Mouse (Mus musculus) forebrain, embryonic 15.5 days (tissue): ENCODE data around the gene Tctex1d2. TPM values are rescaled to one million over a fixed set of nuclear protein-coding genes. Genes with fewer than 3 reads are reported as not detected.

Source experiments
- ATAC-seq: fragments of 200-750 bp; cut with Nextera tagmentation; replicated peaks from 2 replicates; pipeline ENCODE4 v1.8.0; 2017; ENCODE audit warnings: mild to moderate bottlenecking, moderate TSS enrichment, moderate library complexity
- H3K27ac ChIP-seq: fragments of 300-500 bp; sonication (generic); replicated peaks from 2 replicates; pipeline ENCODE4 v1.5.1; 2015; ENCODE audit warnings: mild to moderate bottlenecking, inconsistent platforms
- H3K27me3 ChIP-seq: fragments of 300-500 bp; sonication (generic); 2 replicates; pipeline ENCODE4 v1.6.1; 2015; ENCODE audit warnings: inconsistent platforms
- H3K36me3 ChIP-seq: fragments of 300-500 bp; sonication (generic); 2 replicates; pipeline ENCODE4 v1.6.1; 2015; ENCODE audit warnings: mild to moderate bottlenecking, inconsistent platforms
- H3K4me1 ChIP-seq: fragments of 300-500 bp; sonication (generic); 2 replicates; pipeline ENCODE4 v1.6.1; 2015; ENCODE audit warnings: inconsistent platforms
- H3K4me2 ChIP-seq: fragments of 300-500 bp; sonication (generic); replicated peaks from 2 replicates; pipeline ENCODE4 v1.6.1; 2015; ENCODE audit warnings: mild to moderate bottlenecking, inconsistent platforms
- H3K4me3 ChIP-seq: fragments of 300-500 bp; sonication (generic); 2 replicates; pipeline ENCODE4 v1.5.1; 2015; ENCODE audit warnings: mild to moderate bottlenecking, inconsistent platforms
- H3K9ac ChIP-seq: fragments of 300-500 bp; sonication (generic); replicated peaks from 2 replicates; pipeline ENCODE4 v1.6.1; 2015; ENCODE audit warnings: mild to moderate bottlenecking, inconsistent platforms
- H3K9me3 ChIP-seq: fragments of 300-500 bp; sonication (generic); 2 replicates; pipeline ENCODE4 v1.6.1; 2016; ENCODE audit warnings: inconsistent platforms
- WGBS: fragments of 180-500 bp; shearing (Covaris S2); methylation state at CpG from one replicate; pipeline ENCODE4 v1.1.7; 2015; ENCODE audit warnings: mixed read lengths; 5-methylcytosine and 5-hydroxymethylcytosine counted together
- polyA plus RNA-seq: library from polyadenylated mRNA; unstranded; fragments of >200 nt; fragmentation: Nextera tagmentation; extraction: Ambion mirVana; gene quantifications from 2 replicates; pipeline ENCODE4 v1.2.1, GENCODE M21; 2015

Tctex1d2 gene
- polyA plus RNA-seq, result 33.8 and 34.2 TPM in 2 replicates

DNA sequence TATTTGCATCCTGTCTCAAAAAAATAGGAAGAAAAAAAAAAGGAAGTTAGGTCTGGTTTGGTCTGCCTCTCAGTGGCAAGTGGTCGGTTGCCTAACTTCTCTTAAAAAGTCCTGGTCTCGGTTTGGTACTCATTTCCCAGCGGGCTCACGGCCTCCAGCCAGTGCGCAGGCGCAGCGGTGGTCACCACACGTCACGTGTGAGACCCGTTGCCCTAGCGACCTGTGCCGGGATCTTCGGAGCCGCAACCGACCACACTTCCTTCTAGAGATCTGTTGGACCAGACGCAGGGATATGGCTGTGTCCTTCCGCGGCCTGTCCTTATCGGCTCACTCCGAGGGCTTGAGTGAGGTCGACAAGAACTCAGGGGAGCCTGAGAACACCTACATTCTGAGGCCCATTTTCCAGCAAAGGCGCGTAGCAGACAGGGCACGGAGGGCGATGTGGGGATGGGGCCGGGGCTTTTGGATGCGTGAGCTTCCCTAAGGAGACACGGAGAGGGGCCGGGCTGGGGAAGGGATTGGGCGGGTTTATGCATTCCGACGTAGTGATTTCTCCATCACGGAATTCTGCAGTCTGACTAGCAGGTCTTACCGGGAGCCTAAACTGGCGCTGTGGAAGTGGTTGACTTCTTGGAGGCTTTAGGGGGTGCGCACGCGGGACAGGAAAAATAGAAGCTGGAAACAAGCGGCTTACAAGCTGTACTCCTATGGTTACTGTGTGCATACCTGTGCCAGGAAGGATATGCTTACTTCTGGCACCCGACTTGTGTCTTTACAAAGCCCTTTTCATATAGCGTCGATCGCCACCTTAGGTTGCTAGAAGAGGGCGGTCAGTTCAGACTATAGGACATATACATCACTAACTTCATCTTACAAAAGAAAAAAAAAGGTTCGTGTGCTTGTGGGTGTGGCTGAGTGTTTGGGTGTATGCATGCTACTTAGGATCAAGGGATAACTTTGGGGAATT, at the start of gene Tctex1d2:
Gene Tctex1d2, plus strand, starts transcription at position 186 of the 967 bp plus-strand sequence.
- H3K4me1 ChIP-seq, result peaks cover 14% of the 10 kb centered on the region
- peak within 1 kb of the TSS; percentile 71 for H3K4me2 ChIP-seq
- no peaks in the 10 kb centered on the region for H3K9me3 ChIP-seq
- H3K4me3 ChIP-seq, result peak within 1 kb of the TSS; percentile 75
- ATAC-seq, result peak; percentile 95
- no peaks in the 10 kb centered on the region for H3K36me3 ChIP-seq
- H3K9ac ChIP-seq, result peak within 1 kb of the TSS; percentile 82
- no peaks in the 10 kb centered on the region for H3K27me3 ChIP-seq
- H3K27ac ChIP-seq, result peak within 1 kb of the TSS; percentile 90
- WGBS, result under 1% methylated on average over 45 of the region's 45 CpGs

DNA sequence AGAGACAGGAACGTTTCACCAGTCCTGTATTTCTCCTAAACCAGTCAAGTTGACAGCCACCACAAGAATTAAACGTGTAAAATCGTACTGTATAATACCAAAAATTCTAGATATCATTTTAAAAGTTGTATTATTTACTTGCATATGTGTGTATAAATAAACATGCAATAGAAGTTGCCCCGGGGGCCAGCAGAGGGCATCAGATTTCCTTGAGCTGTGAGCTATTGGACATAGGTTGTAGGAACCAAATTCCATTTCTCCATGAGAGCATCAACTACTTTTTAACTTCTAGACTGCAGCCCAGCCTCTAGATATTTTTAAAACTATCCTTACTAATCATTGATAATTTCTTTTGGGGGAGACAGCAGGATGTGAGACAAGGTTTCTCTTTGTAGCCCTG, 48.2 kb upstream of the Tctex1d2 start:
- ATAC-seq, result no peak
- Histone ChIP-seq H3K9me3 (no peaks in the 10 kb centered on the region), H3K4me2 (no peak overlapping the region), H3K36me3 (peaks cover 61% of the 10 kb centered on the region), H3K27me3 (no peaks in the 10 kb centered on the region), H3K4me1 (no peaks in the 10 kb centered on the region), H3K27ac (no peak overlapping the region), H3K4me3 (no peak overlapping the region), H3K9ac (no peak overlapping the region)
- WGBS, result 88% methylated on average over 4 of the region's 4 CpGs

DNA sequence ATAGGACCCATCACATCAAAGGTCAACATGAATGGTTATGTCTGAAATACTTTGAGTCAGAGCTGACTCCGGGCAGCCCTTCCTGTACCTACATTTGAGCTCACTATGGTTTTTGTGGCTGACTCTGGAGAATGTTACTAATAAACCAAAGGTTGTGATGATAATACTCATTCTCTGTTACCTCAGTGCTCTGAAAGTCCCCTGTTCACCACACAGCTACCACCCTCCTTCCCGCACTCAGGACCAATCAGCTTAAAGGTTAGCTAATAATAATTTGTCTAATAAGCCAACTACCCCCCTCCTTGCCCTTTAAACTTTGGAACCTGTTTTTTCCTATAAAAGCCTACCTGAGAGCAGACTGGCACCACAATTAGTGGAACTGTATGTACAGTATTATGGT, 39.9 kb upstream of the Tctex1d2 start:
- 100% methylated on average over 2 of the region's 2 CpGs for WGBS
- no peaks in the 10 kb centered on the region for H3K27me3 ChIP-seq
- H3K4me2 ChIP-seq, result no peak overlapping the region
- no peak overlapping the region for H3K4me3 ChIP-seq
- H3K36me3 ChIP-seq, result peaks cover 82% of the 10 kb centered on the region
- no peak overlapping the region for H3K27ac ChIP-seq
- H3K9ac ChIP-seq, result no peak overlapping the region
- no peaks in the 10 kb centered on the region for H3K4me1 ChIP-seq
- no peak for ATAC-seq
- no peaks in the 10 kb centered on the region for H3K9me3 ChIP-seq

DNA sequence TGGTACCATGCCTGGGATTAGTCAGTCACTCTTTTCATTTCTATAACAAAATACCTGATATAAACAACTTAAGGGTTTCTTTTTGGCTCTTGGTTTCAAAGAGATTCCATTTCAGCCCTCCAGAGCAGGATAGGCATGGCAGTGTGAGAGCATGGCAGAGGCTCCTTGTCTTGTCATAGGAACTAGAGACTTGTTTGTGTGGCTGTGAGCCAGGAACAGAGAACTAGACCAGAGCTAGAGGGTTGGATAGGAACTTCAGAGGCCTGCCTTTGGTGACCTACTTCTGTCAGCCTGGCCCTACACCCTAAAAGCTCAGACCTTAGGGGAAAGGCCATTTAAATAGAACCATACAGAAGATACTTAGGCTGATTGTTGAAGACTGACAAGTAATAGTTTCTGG, 36.6 kb upstream of the Tctex1d2 start:
- ATAC-seq, result no peak
- H3K4me3 ChIP-seq, result no peak overlapping the region
- no peaks in the 10 kb centered on the region for H3K9me3 ChIP-seq
- no peak overlapping the region for H3K27ac ChIP-seq
- H3K4me2 ChIP-seq, result no peak overlapping the region
- no peak overlapping the region for H3K9ac ChIP-seq
- H3K27me3 ChIP-seq, result no peaks in the 10 kb centered on the region
- H3K4me1 ChIP-seq, result no peaks in the 10 kb centered on the region
- peaks cover 79% of the 10 kb centered on the region for H3K36me3 ChIP-seq

- peaks cover 67% of the 10 kb centered on the region for H3K36me3 ChIP-seq
Measured at GRCm38 (mm10) chr16:32384885-32385284, 34.6 kb upstream of the Tctex1d2 start.

GRCm38 (mm10) chr16:32386826-32387225, 32.7 kb upstream of the Tctex1d2 start:
- WGBS, result 90% methylated on average over 3 of the region's 3 CpGs
- H3K27ac ChIP-seq, result no peak overlapping the region
- H3K27me3 ChIP-seq, result no peaks in the 10 kb centered on the region
- no peaks in the 10 kb centered on the region for H3K4me1 ChIP-seq
- H3K4me3 ChIP-seq, result no peak overlapping the region
- no peak overlapping the region for H3K4me2 ChIP-seq
- H3K9ac ChIP-seq, result no peak overlapping the region
- no peak for ATAC-seq
- H3K9me3 ChIP-seq, result no peaks in the 10 kb centered on the region
- H3K36me3 ChIP-seq, result peaks cover 65% of the 10 kb centered on the region

More at GRCm38 (mm10) chr16:32384885-32385284, 34.6 kb upstream of the Tctex1d2 start:
- Histone ChIP-seq H3K4me1 (no peaks in the 10 kb centered on the region), H3K4me2 (no peak overlapping the region), H3K9me3 (no peaks in the 10 kb centered on the region), H3K9ac (no peak overlapping the region), H3K27me3 (no peaks in the 10 kb centered on the region), H3K4me3 (no peak overlapping the region), H3K27ac (no peak overlapping the region)
- 88% methylated on average over 2 of the region's 2 CpGs for WGBS
- ATAC-seq, result no peak

DNA sequence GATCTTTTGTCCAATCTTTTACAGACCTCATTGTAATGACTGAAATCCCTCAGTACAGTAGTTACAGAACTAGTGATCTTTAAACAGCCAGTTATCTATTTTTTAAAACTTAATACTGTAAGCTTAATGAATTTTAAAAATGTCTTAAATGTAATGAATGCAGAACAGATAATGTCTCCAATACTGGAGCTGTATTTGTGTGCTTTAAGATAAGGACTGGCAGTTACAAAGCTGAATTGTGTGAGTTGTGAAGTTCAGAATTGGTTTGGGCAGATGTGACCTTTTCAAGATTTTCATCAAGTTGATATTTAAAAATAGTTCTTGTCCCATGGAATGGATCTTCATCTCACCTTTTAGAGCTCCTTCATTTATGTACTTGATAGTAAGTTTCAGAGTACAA, 30.5 kb upstream of the Tctex1d2 start:
- ATAC-seq, result no peak
- no peak overlapping the region for H3K4me3 ChIP-seq
- H3K9ac ChIP-seq, result no peak overlapping the region
- H3K4me1 ChIP-seq, result no peaks in the 10 kb centered on the region
- no peak overlapping the region for H3K4me2 ChIP-seq
- H3K9me3 ChIP-seq, result no peaks in the 10 kb centered on the region
- H3K36me3 ChIP-seq, result peaks cover 54% of the 10 kb centered on the region
- no peaks in the 10 kb centered on the region for H3K27me3 ChIP-seq
- no peak overlapping the region for H3K27ac ChIP-seq

GRCm38 (mm10) chr16:32389841-32390240, 29.7 kb upstream of the Tctex1d2 start:
- no peak for ATAC-seq
- H3K9me3 ChIP-seq, result no peaks in the 10 kb centered on the region
- H3K27me3 ChIP-seq, result no peaks in the 10 kb centered on the region
- no peak overlapping the region for H3K27ac ChIP-seq
- H3K9ac ChIP-seq, result no peak overlapping the region
- H3K4me2 ChIP-seq, result no peak overlapping the region
- H3K4me1 ChIP-seq, result no peaks in the 10 kb centered on the region
- H3K4me3 ChIP-seq, result no peak overlapping the region
- 91% methylated on average over 3 of the region's 3 CpGs for WGBS
- H3K36me3 ChIP-seq, result peaks cover 51% of the 10 kb centered on the region

DNA sequence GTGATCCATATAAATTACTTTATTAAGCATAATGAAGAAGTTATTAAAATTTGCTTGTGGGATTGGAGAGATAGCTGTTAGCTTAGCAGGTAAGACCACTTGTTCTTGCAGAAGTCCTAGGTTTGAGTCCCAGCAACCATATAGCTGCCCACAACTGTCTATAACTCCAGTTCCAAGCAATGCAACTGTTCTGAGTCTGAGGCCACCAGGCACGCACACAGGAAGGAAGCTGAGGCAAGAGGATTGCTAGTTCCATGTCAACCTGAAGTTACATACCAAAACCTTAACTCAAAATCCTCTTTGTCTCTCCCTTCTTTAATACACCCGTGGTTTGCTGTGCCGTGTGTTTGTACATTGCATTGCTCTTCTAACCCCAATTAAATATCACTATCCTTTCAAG, 28.6 kb upstream of the Tctex1d2 start:
- no peaks in the 10 kb centered on the region for H3K4me1 ChIP-seq
- no peaks in the 10 kb centered on the region for H3K9me3 ChIP-seq
- peaks cover 41% of the 10 kb centered on the region for H3K36me3 ChIP-seq
- H3K4me2 ChIP-seq, result no peak overlapping the region
- 96% methylated on average over 3 of the region's 3 CpGs for WGBS
- no peak overlapping the region for H3K9ac ChIP-seq
- H3K27ac ChIP-seq, result no peak overlapping the region
- H3K4me3 ChIP-seq, result no peak overlapping the region
- H3K27me3 ChIP-seq, result no peaks in the 10 kb centered on the region
- ATAC-seq, result no peak

DNA sequence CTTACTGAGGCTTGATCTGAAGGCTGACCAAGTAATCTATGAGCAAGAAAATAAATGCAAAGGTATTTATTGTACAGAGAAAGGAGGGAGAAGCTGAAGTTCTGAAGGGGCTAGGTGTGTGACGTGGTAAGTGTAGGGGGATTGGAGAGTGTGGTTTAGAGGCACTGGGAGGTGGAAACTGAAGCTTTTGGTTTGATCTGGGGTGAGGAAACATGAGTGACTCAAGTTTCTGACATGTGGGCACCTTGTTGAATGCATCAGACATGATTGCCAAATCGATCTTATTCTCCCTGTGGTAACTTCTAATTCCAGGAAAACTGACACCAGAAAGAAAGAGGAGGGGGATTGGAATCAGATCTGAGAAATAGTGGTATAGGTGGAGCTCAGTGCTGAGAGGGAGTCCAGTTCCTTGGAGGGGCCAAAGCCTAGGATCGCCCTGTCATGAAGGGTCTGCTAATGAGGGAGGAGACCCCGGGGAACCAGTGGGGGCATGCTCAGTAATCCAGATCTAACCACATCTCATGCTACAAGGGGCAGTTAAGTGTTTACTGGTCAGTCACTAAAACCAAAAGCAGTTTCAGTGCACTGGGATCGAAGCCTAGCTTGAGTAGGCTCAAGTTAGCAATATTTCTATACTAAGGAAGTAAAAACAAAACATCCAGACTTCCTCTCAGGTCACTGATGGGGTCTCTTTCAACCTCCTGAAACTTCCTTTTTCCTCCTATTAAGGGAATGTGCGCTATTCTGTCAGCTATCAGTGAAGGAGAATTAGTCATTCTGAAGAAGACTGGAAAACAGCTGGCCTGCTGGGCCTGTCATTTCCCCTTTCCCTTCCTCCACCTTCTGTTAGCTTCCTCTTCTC, 23.6 kb upstream of the Tctex1d2 start:
- Histone ChIP-seq H3K9ac (no peak overlapping the region), H3K36me3 (peaks cover 15% of the 10 kb centered on the region), H3K4me3 (no peak overlapping the region), H3K27ac (no peak overlapping the region), H3K27me3 (no peaks in the 10 kb centered on the region), H3K4me1 (no peaks in the 10 kb centered on the region), H3K9me3 (no peaks in the 10 kb centered on the region), H3K4me2 (no peak overlapping the region)
- 77% methylated on average over 6 of the region's 6 CpGs for WGBS
- no peak for ATAC-seq

DNA sequence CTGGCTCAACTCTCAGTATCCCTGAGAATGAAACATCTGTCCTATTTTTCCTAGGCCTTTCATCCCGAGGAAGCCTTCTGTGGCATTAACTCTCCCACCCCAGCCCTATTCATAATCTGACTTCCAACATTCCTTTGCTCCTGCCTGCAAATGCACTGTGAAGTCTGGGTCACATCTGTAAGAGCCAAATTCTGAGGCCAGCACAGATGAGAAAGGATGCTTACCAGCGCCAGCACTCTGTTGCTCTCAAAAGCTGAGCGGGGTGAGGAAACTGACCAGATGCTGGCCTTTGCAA, 23.0 kb upstream of the Tctex1d2 start:
- no peaks in the 10 kb centered on the region for H3K9me3 ChIP-seq
- no peaks in the 10 kb centered on the region for H3K27me3 ChIP-seq
- 66% methylated on average over 3 of the region's 3 CpGs for WGBS
- H3K4me1 ChIP-seq, result no peaks in the 10 kb centered on the region
- H3K4me3 ChIP-seq, result no peak overlapping the region
- peaks cover 9% of the 10 kb centered on the region for H3K36me3 ChIP-seq
- H3K4me2 ChIP-seq, result no peak overlapping the region
- no peak overlapping the region for H3K27ac ChIP-seq
- no peak for ATAC-seq
- H3K9ac ChIP-seq, result no peak overlapping the region

DNA sequence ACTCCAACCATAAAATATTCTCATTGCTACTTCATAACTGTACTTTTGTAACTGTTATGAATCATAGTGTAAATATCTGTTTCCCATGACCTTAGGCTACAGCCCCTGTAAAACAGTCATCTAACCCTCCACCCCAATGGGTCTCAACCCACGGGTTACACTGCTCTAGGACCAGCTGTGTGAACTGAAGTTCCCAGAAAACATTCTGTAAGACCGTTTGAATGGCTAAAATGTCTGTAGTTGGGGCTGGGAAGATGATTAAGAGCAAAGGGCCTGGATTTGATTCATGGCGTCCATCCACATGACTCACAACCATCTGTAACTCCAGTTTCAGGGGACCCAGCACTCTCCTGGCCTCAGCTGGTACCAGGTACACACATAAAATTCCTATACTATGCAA, 21.3 kb upstream of the Tctex1d2 start:
- no peaks in the 10 kb centered on the region for H3K27me3 ChIP-seq
- ATAC-seq, result no peak
- peaks cover 1% of the 10 kb centered on the region for H3K36me3 ChIP-seq
- H3K9ac ChIP-seq, result no peak overlapping the region
- H3K9me3 ChIP-seq, result no peaks in the 10 kb centered on the region
- 75% methylated on average over 3 of the region's 3 CpGs for WGBS
- no peak overlapping the region for H3K4me2 ChIP-seq
- H3K4me1 ChIP-seq, result no peaks in the 10 kb centered on the region
- no peak overlapping the region for H3K4me3 ChIP-seq
- no peak overlapping the region for H3K27ac ChIP-seq
